Mouse (Mus musculus) ES-Bruce4 (cell line): Measurements from ENCODE around the gene Map3k4. TPM values are rescaled to one million over a fixed set of nuclear protein-coding genes. Genes with fewer than 3 reads are reported as not detected.
A peak's percentile ranks its signal among the peaks of the same experiment; 100 is the strongest.

Experiments used
- H3K27ac ChIP-seq: 2 replicates; pipeline ENCODE4 v1.5.1; 2012; ENCODE audit warnings: low read length, inconsistent platforms; ENCODE audit not compliant: insufficient read depth
- H3K27me3 ChIP-seq: 2 replicates; pipeline ENCODE4 v1.6.1; 2012; ENCODE audit warnings: mild to moderate bottlenecking, low read length, inconsistent platforms; ENCODE audit not compliant: control insufficient read depth, poor library complexity, insufficient read depth, severe bottlenecking
- H3K36me3 ChIP-seq: 2 replicates; pipeline ENCODE4 v1.6.1; 2012; ENCODE audit warnings: inconsistent platforms, mild to moderate bottlenecking, low read length, moderate library complexity; ENCODE audit not compliant: control insufficient read depth, poor library complexity, insufficient read depth, severe bottlenecking
- H3K4me1 ChIP-seq: one replicate; pipeline ENCODE4 v1.8.1; 2011; ENCODE audit warnings: low read length; ENCODE audit not compliant: control insufficient read depth, insufficient read depth
- H3K4me3 ChIP-seq: 2 replicates; pipeline ENCODE4 v1.5.1; 2011; ENCODE audit warnings: low read depth, mild to moderate bottlenecking, low read length
- H3K9ac ChIP-seq: 2 replicates; pipeline ENCODE4 v1.6.1; 2012; ENCODE audit warnings: low read depth, mild to moderate bottlenecking, inconsistent platforms; ENCODE audit not compliant: poor library complexity, severe bottlenecking
- H3K9me3 ChIP-seq: replicated peaks from 2 replicates; pipeline ENCODE4 v1.6.1; 2012; ENCODE audit warnings: mild to moderate bottlenecking, low read length, inconsistent platforms; ENCODE audit not compliant: control insufficient read depth, poor library complexity, insufficient read depth, severe bottlenecking
- CTCF ChIP-seq: IDR thresholded peaks from one replicate; pipeline ENCODE4 v1.8.1; 2011; ENCODE audit warnings: low read depth, low read length
- EP300 ChIP-seq: IDR thresholded peaks from 2 replicates; pipeline ENCODE4 v1.6.1; 2011; ENCODE audit warnings: low read depth, low read length; ENCODE audit not compliant: insufficient read depth
- POLR2A ChIP-seq: IDR thresholded peaks from one replicate; pipeline ENCODE4 v1.8.1; 2011; ENCODE audit warnings: low read length; ENCODE audit not compliant: insufficient read depth
- polyA plus RNA-seq: library from polyadenylated mRNA; stranded (reverse); fragments of >200 nt; gene quantifications from 2 replicates; pipeline ENCODE4 v1.2.4, GENCODE M21; 2011; ENCODE audit warnings: low read depth; ENCODE audit not compliant: missing spikeins, insufficient read depth, insufficient read length

The Map3k4 gene
- polyA plus RNA-seq, 1 experiment: 44.3 TPM

DNA sequence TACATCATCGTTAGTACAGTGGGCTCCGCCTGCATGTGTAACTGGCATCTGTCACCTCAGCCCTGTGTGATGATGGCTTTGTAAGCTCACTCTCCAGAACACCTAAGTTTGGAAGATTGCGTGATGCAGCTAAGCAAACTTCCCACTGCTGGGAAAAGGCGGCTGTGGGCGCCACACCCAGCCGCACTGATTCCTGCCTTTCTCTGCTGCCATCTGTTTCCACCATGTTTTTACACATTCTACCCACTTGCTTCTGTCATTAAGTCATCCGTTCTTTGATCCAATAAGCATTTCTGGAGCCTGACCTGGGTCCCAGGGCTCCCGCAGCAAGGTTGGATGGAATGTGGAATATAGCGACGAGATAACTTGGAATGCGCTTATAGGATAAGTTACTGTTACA is 106.7 kb downstream of the Map3k4 start:
- Histone ChIP-seq H3K4me1 (peaks cover 3% of the 10 kb centered on the region), H3K27ac (no peak overlapping the region), H3K4me3 (no peak overlapping the region), H3K9me3 (no peaks in the 10 kb centered on the region), H3K9ac (no peak overlapping the region), H3K36me3 (peaks cover 21% of the 10 kb centered on the region), H3K27me3 (no peaks in the 10 kb centered on the region)
- TF ChIP-seq EP300 (no peak), CTCF (no peak)

DNA sequence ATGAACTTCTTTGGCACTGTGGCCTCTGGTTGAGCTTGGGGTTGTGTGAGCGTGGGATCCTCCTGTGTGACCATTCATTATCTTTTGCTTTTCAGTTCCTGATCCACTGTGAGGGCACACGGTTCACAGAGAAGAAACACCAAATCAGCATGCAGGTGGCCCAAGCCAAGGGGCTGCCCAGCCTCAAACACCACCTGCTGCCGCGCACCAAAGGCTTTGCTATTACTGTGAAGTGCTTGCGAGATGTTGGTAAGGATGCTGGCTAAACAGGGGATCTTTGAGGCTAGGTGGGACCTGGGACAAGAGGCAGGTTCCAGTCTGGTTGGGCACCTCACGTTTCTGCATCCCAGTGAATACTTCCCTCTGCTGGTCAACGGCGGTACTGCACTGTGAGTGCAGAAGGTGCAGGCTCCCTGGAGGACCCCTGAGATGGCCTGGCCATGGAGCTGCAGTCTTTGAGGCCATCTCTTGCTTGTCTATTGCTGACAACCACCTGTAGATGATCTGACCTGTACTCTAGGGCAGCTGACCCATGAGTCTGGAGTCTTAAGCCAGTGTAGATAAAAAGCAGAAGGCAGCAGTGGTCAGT is 108.0 kb downstream of the Map3k4 start:
- H3K4me1 ChIP-seq: peaks cover 10% of the 10 kb centered on the region
- no peak for TF ChIP-seq EP300
- peak; percentile 94 for TF ChIP-seq CTCF
- no peak for TF ChIP-seq POLR2A
- no peaks in the 10 kb centered on the region for H3K9me3 ChIP-seq
- H3K9ac ChIP-seq: no peak overlapping the region
- H3K4me3 ChIP-seq: no peak overlapping the region
- H3K27me3 ChIP-seq: no peaks in the 10 kb centered on the region
- H3K27ac ChIP-seq: no peak overlapping the region
- H3K36me3 ChIP-seq: peaks cover 20% of the 10 kb centered on the region

DNA sequence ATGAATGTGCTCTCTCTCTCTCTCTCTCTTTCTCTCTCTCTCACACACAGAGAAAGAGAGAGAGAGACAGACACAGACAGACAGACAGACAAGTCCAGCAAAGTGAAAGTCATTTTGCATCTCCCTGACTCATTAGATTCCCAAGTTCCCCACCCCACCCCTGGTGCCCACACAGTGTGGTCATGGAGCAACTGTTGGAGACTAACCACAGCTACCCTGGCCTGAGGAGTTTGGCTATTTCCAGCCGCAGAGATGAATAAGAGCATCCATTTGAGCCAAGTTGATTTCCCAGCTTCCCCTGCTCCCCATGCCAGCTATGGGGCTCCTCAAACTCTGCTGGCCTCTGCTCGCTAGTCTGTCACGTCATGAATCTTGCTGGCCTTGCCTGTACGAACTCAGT is 109.1 kb downstream of the Map3k4 start:
- H3K27me3 ChIP-seq: no peaks in the 10 kb centered on the region

DNA sequence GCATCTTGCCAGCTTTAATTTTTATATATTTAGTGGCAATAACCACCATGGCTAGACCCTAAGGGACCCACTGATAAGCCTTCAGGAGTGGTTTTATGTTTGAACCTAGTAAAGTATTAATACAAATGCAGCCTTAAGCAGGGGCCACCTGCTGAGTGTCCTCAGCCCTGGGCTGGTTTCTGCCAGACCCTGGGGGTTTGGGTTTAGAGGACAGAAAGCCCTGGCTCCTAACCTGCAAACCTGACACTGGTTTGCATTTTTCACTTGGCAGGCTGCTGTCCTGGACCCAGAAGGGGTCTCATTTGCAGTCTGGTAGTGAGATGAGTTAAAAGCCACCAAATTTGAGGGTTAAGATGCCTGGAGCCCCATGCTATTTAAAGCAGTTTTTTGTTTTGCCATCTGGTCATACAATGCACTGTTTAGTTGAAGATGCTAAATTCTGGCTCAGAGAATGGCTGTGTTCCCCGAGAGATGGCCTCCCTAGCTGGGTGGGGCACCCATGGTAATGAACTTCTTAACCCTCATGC is 111.5 kb downstream of the Map3k4 start:
- Histone ChIP-seq H3K4me1 (peaks cover 27% of the 10 kb centered on the region), H3K27me3 (no peaks in the 10 kb centered on the region), H3K27ac (no peak overlapping the region), H3K36me3 (peaks cover 6% of the 10 kb centered on the region; the same call in 1 of the 2 replicates), H3K9me3 (no peaks in the 10 kb centered on the region), H3K9ac (no peak overlapping the region), H3K4me3 (no peak overlapping the region)
- no peak for TF ChIP-seq CTCF
- TF ChIP-seq EP300: no peak
- TF ChIP-seq POLR2A: no peak

More for the DNA sequence above, 109.1 kb downstream of the Map3k4 start:
- Histone ChIP-seq H3K27ac (no peak overlapping the region), H3K9ac (no peak overlapping the region), H3K9me3 (no peaks in the 10 kb centered on the region), H3K4me1 (peaks cover 18% of the 10 kb centered on the region), H3K36me3 (peaks cover 10% of the 10 kb centered on the region), H3K4me3 (no peak overlapping the region)
- TF ChIP-seq POLR2A (no peak), EP300 (no peak), CTCF (no peak)

DNA sequence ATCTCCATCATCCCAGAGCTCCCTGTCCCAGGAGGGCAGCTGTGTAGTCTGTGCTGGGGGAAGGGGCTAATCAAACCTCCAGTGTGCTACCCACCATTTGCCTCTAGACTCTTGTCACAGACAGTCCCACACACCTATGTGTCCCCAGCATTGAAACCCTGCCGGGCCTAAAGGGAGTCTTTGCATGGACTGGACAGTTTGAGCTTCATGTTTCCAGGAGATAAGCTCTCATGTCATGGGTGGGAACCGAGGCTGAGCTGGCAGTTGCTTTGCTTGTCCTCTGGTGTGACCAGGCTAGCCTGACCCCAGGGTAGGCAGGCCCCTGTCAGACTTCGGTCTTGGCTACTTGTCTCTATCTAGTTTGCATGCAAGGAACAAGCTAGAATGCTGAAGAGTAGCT is 112.3 kb downstream of the Map3k4 start:
- H3K4me1 ChIP-seq: peaks cover 25% of the 10 kb centered on the region
- H3K36me3 ChIP-seq: peaks cover 2% of the 10 kb centered on the region; the same call in 1 of the 2 replicates
- H3K9me3 ChIP-seq: no peaks in the 10 kb centered on the region
- H3K4me3 ChIP-seq: no peak overlapping the region
- H3K9ac ChIP-seq: no peak overlapping the region; the same call in 1 of the 2 replicates
- H3K27me3 ChIP-seq: no peaks in the 10 kb centered on the region
- peak overlapping the region; percentile 90 for H3K27ac ChIP-seq
- TF ChIP-seq CTCF: no peak

DNA sequence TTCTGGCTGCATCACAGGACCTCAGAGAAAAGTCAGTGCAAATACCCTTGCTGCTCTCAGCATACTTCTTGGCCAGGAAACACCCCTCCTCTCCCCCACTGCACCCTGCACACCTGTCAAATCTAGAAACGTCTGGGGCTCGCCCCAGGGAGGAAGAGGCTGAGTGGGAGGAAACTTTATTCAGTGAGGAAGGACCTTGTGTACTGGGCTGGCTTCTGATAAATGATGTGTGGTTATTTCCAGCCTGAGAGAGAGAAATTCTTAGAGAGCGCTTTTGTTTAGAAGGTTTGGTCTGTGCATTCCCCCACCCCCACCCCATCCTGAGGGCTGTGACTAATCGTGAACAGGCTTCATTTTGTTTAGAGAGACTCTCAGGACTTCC is 112.9 kb downstream of the Map3k4 start:
- Histone ChIP-seq H3K27me3 (no peaks in the 10 kb centered on the region), H3K4me1 (peaks cover 28% of the 10 kb centered on the region), H3K4me3 (no peak overlapping the region), H3K9ac (no peak overlapping the region; the same call in 1 of the 2 replicates), H3K27ac (peak overlapping the region; percentile 90), H3K9me3 (no peaks in the 10 kb centered on the region), H3K36me3 (no peaks in the 10 kb centered on the region)
- TF ChIP-seq EP300 (0 out of 2 replicates have a peak, but pooled peaks have one; percentile 51), CTCF (no peak)
